Mouse (Mus musculus) heart, postnatal 0 days (tissue): ENCODE data around the gene Tmem151a. TPM values are rescaled to one million over a fixed set of nuclear protein-coding genes. Genes with fewer than 3 reads are reported as not detected.
A peak's percentile ranks its signal among the peaks of the same experiment; 100 is the strongest.

Experiments
- ATAC-seq: fragments of 200-750 bp; cut with Nextera tagmentation; 2 replicates; pipeline ENCODE4 v1.8.0; 2017; ENCODE audit warnings: low read depth, moderate number of reproducible peaks, moderate library complexity; ENCODE audit not compliant: insufficient read depth
- DNase-seq: peaks from one replicate; pipeline ENCODE4 v3.0.0-alpha.2; 2016; ENCODE audit warnings: low spot score
- H3K27ac ChIP-seq: fragments of 300-500 bp; sonication (generic); 2 replicates; pipeline ENCODE4 v1.5.1; 2014; ENCODE audit warnings: low read depth, mild to moderate bottlenecking
- H3K27me3 ChIP-seq: fragments of 300-500 bp; sonication (generic); 2 replicates; pipeline ENCODE4 v1.6.1; 2014; ENCODE audit warnings: low read length, mixed read lengths; ENCODE audit not compliant: control insufficient read depth, insufficient read depth
- H3K36me3 ChIP-seq: fragments of 300-500 bp; sonication (generic); replicated peaks from 2 replicates; pipeline ENCODE4 v1.6.1; 2014; ENCODE audit warnings: low read length, mixed read lengths; ENCODE audit not compliant: control insufficient read depth, insufficient read depth
- H3K4me1 ChIP-seq: fragments of 300-500 bp; sonication (generic); 2 replicates; pipeline ENCODE4 v1.6.1; 2014; ENCODE audit warnings: antibody characterized with exemption; ENCODE audit not compliant: control insufficient read depth, insufficient read depth
- H3K4me2 ChIP-seq: fragments of 300-500 bp; sonication (generic); 2 replicates; pipeline ENCODE4 v1.6.1; 2014; ENCODE audit warnings: low read depth, mild to moderate bottlenecking, low read length, moderate library complexity
- H3K4me3 ChIP-seq: fragments of 300-500 bp; sonication (generic); 2 replicates; pipeline ENCODE4 v1.5.1; 2014; ENCODE audit warnings: low read depth, low read length
- H3K9ac ChIP-seq: fragments of 300-500 bp; sonication (generic); replicated peaks from 2 replicates; pipeline ENCODE4 v1.6.1; 2014; ENCODE audit warnings: low read depth, low read length, mixed read lengths
- H3K9me3 ChIP-seq: fragments of 300-500 bp; sonication (generic); replicated peaks from 2 replicates; pipeline ENCODE4 v1.6.1; 2016; ENCODE audit warnings: low read length; ENCODE audit not compliant: control insufficient read depth
- CTCF ChIP-seq: IDR thresholded peaks from 2 replicates; pipeline ENCODE4 v1.5.1; 2016; ENCODE audit warnings: antibody characterized with exemption, control low read depth, low read depth
- EP300 ChIP-seq: IDR thresholded peaks from 2 replicates; pipeline ENCODE4 v1.6.1; 2016; ENCODE audit warnings: antibody characterized with exemption, low read depth
- WGBS: fragments of 180-500 bp; shearing (Covaris S2); extraction: QIAGEN DNeasy Blood & Tissue Kit; methylation state at CpG from one replicate; pipeline ENCODE4 v1.1.7; 2014; 5-methylcytosine and 5-hydroxymethylcytosine counted together
- polyA plus RNA-seq: library from polyadenylated mRNA; unstranded; fragments of >200 nt; fragmentation: Nextera tagmentation; extraction: Ambion mirVana; gene quantifications from 2 replicates; pipeline ENCODE4 v1.2.1, GENCODE M21; 2015
- total RNA-seq: library from RNA; depleted of rRNA; stranded (reverse); fragments of >200 nt; gene quantifications from 2 replicates; pipeline ENCODE4 v1.2.3, GENCODE M21; 2014; ENCODE audit warnings: low replicate concordance

The Tmem151a gene
- total and polyA plus RNA-seq, 2 experiments from 2014 or later: 2.6 to 3.0 TPM

GRCm38 (mm10) chr19:5098363-5099143 is 13.2 kb upstream of the Tmem151a start, which contains the start of gene Cnih2:
Gene Cnih2 (minus strand): TSS chr19:5098521.
- Histone ChIP-seq H3K36me3 (peaks cover 45% of the 10 kb centered on the region), H3K27me3 (no peaks in the 10 kb centered on the region), H3K4me1 (peaks cover 10% of the 10 kb centered on the region; the same call in 1 of the 2 replicates), H3K9ac (peak within 1 kb of the TSS; percentile 41; the same call in 1 of the 2 replicates), H3K27ac (no peak within 1 kb of the TSS), H3K9me3 (no peaks in the 10 kb centered on the region), H3K4me3 (peak within 1 kb of the TSS; percentile 39), H3K4me2 (peak within 1 kb of the TSS; percentile 77)
- peak; percentile 30 for DNase-seq
- 7% methylated on average over 25 of the region's 48 CpGs for whole genome bisulfite sequencing
- TF ChIP-seq CTCF: no peak
- TF ChIP-seq EP300: no peak
- peak; percentile 50 for ATAC-seq

- no peaks in the 10 kb centered on the region for H3K27me3 ChIP-seq
- TF ChIP-seq EP300 (no peak), CTCF (no peak)
- peak overlapping the region; percentile 77 for H3K4me2 ChIP-seq
- H3K4me3 ChIP-seq: peak overlapping the region; percentile 39
- ATAC-seq (no peak), DNase-seq (no peak)
- H3K9ac ChIP-seq: peak overlapping the region; percentile 41; the same call in 1 of the 2 replicates
- H3K4me1 ChIP-seq: peaks cover 10% of the 10 kb centered on the region; the same call in 1 of the 2 replicates
- peaks cover 37% of the 10 kb centered on the region for H3K36me3 ChIP-seq
- WGBS: 7% methylated on average over 31 of the region's 31 CpGs
- no peaks in the 10 kb centered on the region for H3K9me3 ChIP-seq
- H3K27ac ChIP-seq: no peak overlapping the region
Observed at GRCm38 (mm10) chr19:5097521-5098362, 12.4 kb upstream of the Tmem151a start.

GRCm38 (mm10) chr19:5095887-5096474 is 10.7 kb upstream of the Tmem151a start:
- TF ChIP-seq CTCF (no peak), EP300 (no peak)
- ATAC-seq (no peak), DNase-seq (no peak)
- 3% methylated on average over 9 of the region's 9 CpGs for WGBS
- Histone ChIP-seq H3K27ac (no peak overlapping the region), H3K4me3 (no peak overlapping the region), H3K27me3 (no peaks in the 10 kb centered on the region), H3K4me1 (peaks cover 10% of the 10 kb centered on the region; the same call in 1 of the 2 replicates), H3K4me2 (no peak overlapping the region), H3K36me3 (peaks cover 33% of the 10 kb centered on the region), H3K9ac (no peak overlapping the region), H3K9me3 (no peaks in the 10 kb centered on the region)

- Histone ChIP-seq H3K9ac (no peak overlapping the region), H3K27ac (no peak overlapping the region), H3K36me3 (peaks cover 30% of the 10 kb centered on the region), H3K4me1 (peaks cover 10% of the 10 kb centered on the region; the same call in 1 of the 2 replicates), H3K4me2 (no peak overlapping the region), H3K4me3 (no peak overlapping the region), H3K9me3 (no peaks in the 10 kb centered on the region), H3K27me3 (no peaks in the 10 kb centered on the region)
- DNase-seq (peak; percentile 3), ATAC-seq (no peak)
- TF ChIP-seq EP300 (no peak), CTCF (no peak)
- 40% methylated on average over 11 of the region's 11 CpGs for WGBS
Observed at GRCm38 (mm10) chr19:5094746-5095417, 9.6 kb upstream of the Tmem151a start.

GRCm38 (mm10) chr19:5094243-5094632 is 8.9 kb upstream of the Tmem151a start:
- Histone ChIP-seq H3K4me2 (no peak overlapping the region), H3K9me3 (no peaks in the 10 kb centered on the region), H3K9ac (no peak overlapping the region), H3K27me3 (no peaks in the 10 kb centered on the region), H3K4me3 (no peak overlapping the region), H3K4me1 (peaks cover 13% of the 10 kb centered on the region), H3K36me3 (peaks cover 24% of the 10 kb centered on the region), H3K27ac (no peak overlapping the region)
- DNase-seq (peak; percentile 85), ATAC-seq (peak; percentile 54)
- WGBS: under 1% methylated on average over 20 of the region's 21 CpGs
- no peak for TF ChIP-seq EP300
- TF ChIP-seq CTCF: peak; percentile 84
